Comparison of ENCODE assay signal across 9 mouse cellular contexts in genomic region chr2:136886846-136887245, GRCm38 (mm10). TPM values are rescaled to one million over a fixed set of nuclear protein-coding genes. Genes with fewer than 3 reads are reported as not detected.
DNase-seq lines count a peak whose midpoint lies in the region; ATAC-seq and TF ChIP-seq lines count a peak whose summit lies in the region.
"Had no signal": no experiment of that assay in that cellular context is flagged by ENCODE, and none has a peak within 500 bp of the region (broad histone marks: within the 10 kb centered on the region; RNA-seq: fewer than 3 reads in every experiment).

No protein-coding gene starts in this region.

- H3K4me3 ChIP-seq in cerebellum, adult 2 months (replicated peaks; ENCODE audit: insufficient read depth, low read depth, low read length): no peak overlapping the region
- H3K4me3 ChIP-seq in kidney, postnatal 0 days (replicated peaks; ENCODE audit: low read depth, low read length): no peak overlapping the region
- no peak overlapping the region for H3K4me3 ChIP-seq in kidney, embryonic 15.5 days (replicated peaks)
- no peak overlapping the region for H3K4me3 ChIP-seq in CH12.LX (replicated peaks in 1 of 3; ENCODE audit: low read depth in 2 of 3, low read length in 2 of 3, poor library complexity in 1 of 3)
- H3K4me3 ChIP-seq: embryonic facial prominence, embryonic 15.5 days had no signal

- no peak for TF ChIP-seq POLR2A in cerebellum, adult 2 months (IDR thresholded peaks at IDR 0.05; ENCODE audit: borderline replicate concordance, insufficient read depth, low read length)
- no peak for TF ChIP-seq POLR2A in CH12.LX (IDR thresholded peaks at IDR 0.05; ENCODE audit: low read depth, low read length)

- no peaks in the 10 kb centered on the region for H3K27me3 ChIP-seq in cerebellum, adult 2 months (ENCODE audit: control insufficient read depth, insufficient read depth, low read length)
- no peaks in the 10 kb centered on the region for H3K27me3 ChIP-seq in kidney, postnatal 0 days (ENCODE audit: insufficient read depth, low read length)
- H3K27me3 ChIP-seq in kidney, embryonic 15.5 days: no peaks in the 10 kb centered on the region
- no peaks in the 10 kb centered on the region for H3K27me3 ChIP-seq in CH12.LX (replicated peaks)
- H3K27me3 ChIP-seq: embryonic facial prominence, embryonic 15.5 days had no signal

- peaks cover 5% of the 10 kb centered on the region for H3K36me3 ChIP-seq in kidney, postnatal 0 days (ENCODE audit: insufficient read depth, low read length)
- peaks cover 33% of the 10 kb centered on the region for H3K36me3 ChIP-seq in kidney, embryonic 15.5 days
- H3K36me3 ChIP-seq in CH12.LX (replicated peaks in 1 of 2; ENCODE audit: control insufficient read depth in 1 of 2, insufficient read depth in 1 of 2, low read length in 1 of 2): peaks cover 7 to 42% of the 10 kb centered on the region in 2 experiments

- TF ChIP-seq RAD21 in CH12.LX (IDR thresholded peaks at IDR 0.05; ENCODE audit: low read depth, low read length): peak; percentile 26

- H3K27ac ChIP-seq in cerebellum, adult 2 months (ENCODE audit: insufficient read depth, low read length): no peak overlapping the region
- H3K27ac ChIP-seq in kidney, postnatal 0 days: no peak overlapping the region
- no peak overlapping the region for H3K27ac ChIP-seq in kidney, embryonic 15.5 days
- H3K27ac ChIP-seq in CH12.LX (ENCODE audit: insufficient read depth, low read depth): no peak overlapping the region
- H3K27ac ChIP-seq: embryonic facial prominence, embryonic 15.5 days had no signal

- no peaks in the 10 kb centered on the region for H3K9me3 ChIP-seq in kidney, postnatal 0 days (replicated peaks; ENCODE audit: low read length)
- H3K9me3 ChIP-seq in kidney, embryonic 15.5 days (replicated peaks): no peaks in the 10 kb centered on the region
- H3K9me3 ChIP-seq in CH12.LX (replicated peaks; ENCODE audit: low read length): no peaks in the 10 kb centered on the region
- H3K9me3 ChIP-seq: embryonic facial prominence, embryonic 15.5 days had no signal

- H3K4me2 ChIP-seq in kidney, postnatal 0 days (ENCODE audit: low read length): no peak overlapping the region
- no peak overlapping the region for H3K4me2 ChIP-seq in kidney, embryonic 15.5 days
- H3K4me2 ChIP-seq in CH12.LX (ENCODE audit: insufficient read depth, low read depth, poor library complexity, severe bottlenecking): no peak overlapping the region
- H3K4me2 ChIP-seq: embryonic facial prominence, embryonic 15.5 days had no signal

- DNase-seq in cerebellum, adult 2 months: peak in 1 of 2 experiments; percentile 39
- peak; percentile 52 for DNase-seq in kidney, postnatal 0 days (ENCODE audit: low spot score)
- DNase-seq in CH12.LX (ENCODE audit: extremely low read depth): peak; percentile 14
- DNase-seq in kidney, postnatal 36 days: peak; percentile 11 to 62
- DNase-seq in thymus, postnatal 25 days: peak; percentile 11
- DNase-seq in ovary, postnatal 10 days (ENCODE audit: low spot score): no peak

- no peak overlapping the region for H3K9ac ChIP-seq in kidney, postnatal 0 days (ENCODE audit: low read depth, low read length)
- no peak overlapping the region for H3K9ac ChIP-seq in kidney, embryonic 15.5 days
- H3K9ac ChIP-seq in CH12.LX (ENCODE audit: insufficient read depth, low read depth): no peak overlapping the region
- H3K9ac ChIP-seq: embryonic facial prominence, embryonic 15.5 days had no signal

- no peak for ATAC-seq in cerebellum, adult (ENCODE audit: insufficient number of reproducible peaks, low FRiP score, low TSS enrichment)
- ATAC-seq in kidney, postnatal 0 days (replicated peaks; ENCODE audit: low FRiP score, low read depth): no peak
- ATAC-seq in kidney, embryonic 15.5 days (replicated peaks; ENCODE audit: low FRiP score): no peak

- dilution Hi-C loops in CH12.LX (cut with MboI; ENCODE audit: extremely low pct_ligation_motif_present, extremely low pct_unique_long_range_greater_than_20kb, low sequenced_read_pairs): no loop called here

- no peak for TF ChIP-seq EP300 in CH12.LX (IDR thresholded peaks at IDR 0.05; ENCODE audit: low read length)

- peak; percentile 39; the same call in 1 of the 2 replicates for TF ChIP-seq CTCF in cerebellum, adult 2 months (IDR thresholded peaks at IDR 0.05; ENCODE audit: borderline replicate concordance, insufficient read depth, low read depth, low read length)
- TF ChIP-seq CTCF in kidney, postnatal 0 days (IDR thresholded peaks at IDR 0.05; ENCODE audit: low read depth): peak; percentile 64
- TF ChIP-seq CTCF in CH12.LX (conservative IDR thresholded peaks at IDR 0.05 in 1 of 2, IDR thresholded peaks at IDR 0.05 in 1 of 2; ENCODE audit: low read depth in 2 of 2, low read length in 2 of 2): peak in 1 of 2 experiments; percentile 52; a peak in 2 of 4 replicates

- peaks cover 2% of the 10 kb centered on the region; the same call in 1 of the 2 replicates for H3K4me1 ChIP-seq in cerebellum, adult 2 months (ENCODE audit: control insufficient read depth, insufficient read depth, low read length)
- no peaks in the 10 kb centered on the region for H3K4me1 ChIP-seq in kidney, postnatal 0 days (replicated peaks; ENCODE audit: insufficient read depth, low read length)
- H3K4me1 ChIP-seq in kidney, embryonic 15.5 days: peaks cover 5% of the 10 kb centered on the region
- peaks cover 0 to 25% of the 10 kb centered on the region in 2 experiments; a peak in 2 of 4 replicates for H3K4me1 ChIP-seq in CH12.LX (ENCODE audit: control insufficient read depth in 1 of 2, insufficient read depth in 2 of 2)

- WGBS in cerebellum, adult 2 months: 30% methylated on average over 4 of the region's 4 CpGs
- WGBS in kidney, postnatal 0 days: 62% methylated on average over 4 of the region's 4 CpGs
- WGBS in kidney, embryonic 15.5 days: 58% methylated on average over 4 of the region's 4 CpGs

- H3K79me2 ChIP-seq in CH12.LX (replicated peaks; ENCODE audit: control insufficient read depth, extremely low read depth, insufficient read depth, poor library complexity, severe bottlenecking): peaks cover 12% of the 10 kb centered on the region

- in situ Hi-C loops in CH12.LX (cut with MboI; ENCODE audit: low pct_ligation_motif_present, low pct_unique_long_range_greater_than_20kb, low sequenced_read_pairs): no loop called here

TF ChIP-seq in CH12.LX, 34 proteins besides CTCF, POLR2A, EP300 and RAD21:
- TF ChIP-seq SMC3 (IDR thresholded peaks at IDR 0.05; ENCODE audit: low read depth, low read length) (peak; percentile 40), GABPA (IDR thresholded peaks at IDR 0.05; ENCODE audit: insufficient replicate concordance, low read depth, low read length) (no peak)

RNA-seq across cellular contexts. Expression of gene AL731706.2, which starts 1.4 kb away (rescaled TPM):
- 41.4 TPM in 1 of 2 replicates, not detected in the other for polyA plus RNA-seq in cerebellum, adult 2 months (2012; rRNA removed)
- 32.8 and 40.4 TPM in 2 replicates for polyA plus RNA-seq in kidney, postnatal 0 days (2015; fragmentation: Nextera tagmentation; extraction: Ambion mirVana)
- polyA plus RNA-seq in kidney, embryonic 15.5 days (2015; fragmentation: Nextera tagmentation; extraction: Ambion mirVana): 37.8 and 55.1 TPM in 2 replicates
- total RNA-seq in CH12.LX (2012; rRNA removed) (8.3 TPM in 1 of 2 replicates, not detected in the other), CH12.LX (2014; rRNA removed) (not detected in 2 replicates)
- polyA plus RNA-seq in CH12.LX (2012; ENCODE audit: insufficient read length, low read depth): 46.1 and 75.9 TPM in 2 replicates

RNA-seq across cellular contexts. Expression of gene Slx4ip, which starts 4.2 kb away (rescaled TPM):
- 2.5 and 3.0 TPM in 2 replicates for polyA plus RNA-seq in cerebellum, adult 2 months (2012; rRNA removed)
- 4.3 and 4.7 TPM in 2 replicates for polyA plus RNA-seq in kidney, postnatal 0 days (2015; fragmentation: Nextera tagmentation; extraction: Ambion mirVana)
- 7.5 and 8.3 TPM in 2 replicates for polyA plus RNA-seq in kidney, embryonic 15.5 days (2015; fragmentation: Nextera tagmentation; extraction: Ambion mirVana)
- total RNA-seq in CH12.LX (2012; rRNA removed) (4.4 and 4.7 TPM in 2 replicates), CH12.LX (2014; rRNA removed) (3.8 and 4.1 TPM in 2 replicates)
- polyA plus RNA-seq in CH12.LX (2012; ENCODE audit: insufficient read length, low read depth): 6.5 and 6.7 TPM in 2 replicates

RNA-seq across cellular contexts. Expression of gene AL731706.1, which starts 4.3 kb away (rescaled TPM):
- polyA plus RNA-seq in cerebellum, adult 2 months (2012; rRNA removed): 32.4 and 40.2 TPM in 2 replicates
- 40.5 and 48.2 TPM in 2 replicates for polyA plus RNA-seq in kidney, postnatal 0 days (2015; fragmentation: Nextera tagmentation; extraction: Ambion mirVana)
- 30.7 and 38.3 TPM in 2 replicates for polyA plus RNA-seq in kidney, embryonic 15.5 days (2015; fragmentation: Nextera tagmentation; extraction: Ambion mirVana)
- total RNA-seq in CH12.LX (2012; rRNA removed) (14.8 and 19.3 TPM in 2 replicates), CH12.LX (2014; rRNA removed) (40.7 and 49.0 TPM in 2 replicates)
- 13.3 and 14.2 TPM in 2 replicates for polyA plus RNA-seq in CH12.LX (2012; ENCODE audit: insufficient read length, low read depth)

RNA-seq across cellular contexts. Expression of gene Mkks, which starts 4.3 kb away (rescaled TPM):
- polyA plus RNA-seq in cerebellum, adult 2 months (2012; rRNA removed): 11.7 and 12.2 TPM in 2 replicates
- 18.6 and 18.9 TPM in 2 replicates for polyA plus RNA-seq in kidney, postnatal 0 days (2015; fragmentation: Nextera tagmentation; extraction: Ambion mirVana)
- polyA plus RNA-seq in kidney, embryonic 15.5 days (2015; fragmentation: Nextera tagmentation; extraction: Ambion mirVana): 14.0 and 14.1 TPM in 2 replicates
- total RNA-seq in CH12.LX (2012; rRNA removed) (2.2 and 3.1 TPM in 2 replicates), CH12.LX (2014; rRNA removed) (5.1 and 5.8 TPM in 2 replicates)
- 17.0 and 25.8 TPM in 2 replicates for polyA plus RNA-seq in CH12.LX (2012; ENCODE audit: insufficient read length, low read depth)
